Mouse (Mus musculus) olfactory bulb, adult 2 months (tissue): ENCODE results near the gene Gm21870. TPM values are rescaled to one million over a fixed set of nuclear protein-coding genes. Genes with fewer than 3 reads are reported as not detected.
"Not testable (repeated sequence)": the region's sequence is repeated elsewhere in the genome, so short reads cannot be mapped to it uniquely, and the experiment has no call there.

Experiments
- H3K27ac ChIP-seq: fragments of 200-500 bp; 2 replicates; pipeline ENCODE4 v1.5.1; 2012; ENCODE audit warnings: low read depth, low read length; ENCODE audit not compliant: insufficient read depth
- H3K4me1 ChIP-seq: fragments of 200-500 bp; 2 replicates; pipeline ENCODE4 v1.6.1; 2012; ENCODE audit warnings: low read length; ENCODE audit not compliant: control insufficient read depth, insufficient read depth
- H3K4me3 ChIP-seq: fragments of 200-500 bp; 2 replicates; pipeline ENCODE4 v1.5.1; 2012; ENCODE audit warnings: mild to moderate bottlenecking, low read depth, low read length, moderate library complexity; ENCODE audit not compliant: insufficient read depth
- WGBS: fragments of 180-500 bp; shearing (Covaris S2); methylation state at CpG from one replicate; pipeline ENCODE4 v1.1.7; 2018; 5-methylcytosine and 5-hydroxymethylcytosine counted together
- polyA plus RNA-seq: library from polyadenylated mRNA; stranded (reverse); fragments of >200 nt; gene quantifications from 2 replicates; pipeline ENCODE4 v1.2.4, GENCODE M21; 2012; ENCODE audit warnings: low replicate concordance; ENCODE audit not compliant: missing spikeins, insufficient read depth, insufficient read length

Gm21870 gene
- not detected in 2 replicates for polyA plus RNA-seq

DNA sequence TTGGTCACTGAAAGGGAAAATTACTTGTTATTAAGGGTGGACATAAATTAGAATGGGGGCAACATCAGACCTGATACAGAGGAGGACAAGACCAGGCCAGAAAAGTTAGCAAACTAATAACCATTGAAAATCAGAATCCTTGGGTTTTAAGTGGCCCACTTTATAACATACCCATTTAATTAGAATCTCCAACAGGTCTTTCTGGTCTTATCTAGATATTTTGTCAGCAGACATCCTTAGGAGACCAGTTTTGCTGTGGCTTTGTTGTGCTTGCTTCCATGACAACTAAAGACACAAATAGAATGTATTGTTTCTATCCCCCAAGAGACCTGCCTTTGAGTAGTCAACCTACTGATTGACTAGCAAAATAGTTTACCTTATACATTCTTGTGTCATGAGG, at the start of gene Gm21870:
Gene Gm21870, minus strand, starts transcription at position 101 of the 400 bp plus-strand sequence.
- not testable (repeated sequence) for H3K4me3 ChIP-seq, H3K27ac ChIP-seq, H3K4me1 ChIP-seq

DNA sequence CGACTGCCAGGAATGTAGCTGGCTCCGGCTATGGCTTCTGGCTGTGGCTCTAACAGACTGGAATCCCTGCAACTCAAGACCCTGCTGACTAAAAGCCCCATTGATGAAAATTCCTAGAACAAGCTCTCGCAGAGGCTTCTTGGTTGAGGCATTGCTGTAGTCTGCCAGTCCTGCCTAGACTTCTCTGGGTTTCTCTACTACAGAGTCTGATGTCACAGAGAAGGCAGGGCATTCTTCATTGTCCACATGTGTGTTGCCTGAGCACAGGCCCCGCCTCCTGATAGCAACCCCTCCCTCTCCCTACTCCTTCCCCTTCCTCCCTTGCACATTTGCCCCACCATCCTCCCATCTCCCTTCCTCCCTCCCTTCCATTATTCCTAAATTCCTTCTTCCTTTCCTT, 30.2 kb downstream of the Gm21870 start, which contains the start of gene Btbd35f6:
Gene Btbd35f6, minus strand, starts transcription at position 101 of the 400 bp plus-strand sequence.
- WGBS, result 61% methylated on average over 2 of the region's 4 CpGs
- not testable (repeated sequence) for H3K4me1 ChIP-seq, H3K4me3 ChIP-seq, H3K27ac ChIP-seq

Other genes with a start within 250 kb of the Gm21870 start
- gene Btbd35f6, start 30.3 kb downstream of the Gm21870 start, polyA plus RNA-seq, result not detected in 2 replicates
- gene Btbd35f9, start 174.7 kb upstream of the Gm21870 start, polyA plus RNA-seq, result not detected in 2 replicates